Mouse (Mus musculus) erythroblast, adult 5-6 weeks (primary cell): ENCODE measurements around the gene Mob2. TPM values are rescaled to one million over a fixed set of nuclear protein-coding genes. Genes with fewer than 3 reads are reported as not detected.

Source experiments
- ATAC-seq: replicated peaks from 2 replicates; pipeline ENCODE4 v1.8.0; 2016; ENCODE audit warnings: moderate number of reproducible peaks, mild to moderate bottlenecking, moderate TSS enrichment, inconsistent platforms; ENCODE audit not compliant: poor library complexity, low FRiP score, severe bottlenecking
- total RNA-seq, 2 experiments: library from RNA; stranded (forward) in 1 of 2; stranded (reverse) in 1 of 2; fragments of 150-400 nt in 1 of 2; fragments of 200-764, 138-1000 nt in 1 of 2; gene quantifications; 2 replicates each; pipeline versions ENCODE4 v1.2.3 to v1.2.4; 2015 to 2017; ENCODE audit warnings: low replicate concordance in 2 of 2

The Mob2 gene
- total RNA-seq (2015; ENCODE audit: low replicate concordance) (67.1 and 69.6 TPM in 2 replicates), total RNA-seq (2017; ENCODE audit: low replicate concordance) (75.1 and 76.9 TPM in 2 replicates)

GRCm38 (mm10) chr7:142060931-142061565 is at the start of gene Mob2:
Mob2 (minus strand) TSS chr7:142061065.
- peak; percentile 91 for ATAC-seq

GRCm38 (mm10) chr7:142104747-142105146 is 43.9 kb upstream of the Mob2 start:
- ATAC-seq, result 0 out of 2 replicates have a peak, but pooled peaks have one; percentile 50

GRCm38 (mm10) chr7:142097776-142098175 is 36.9 kb upstream of the Mob2 start:
- peak; percentile 67 for ATAC-seq

GRCm38 (mm10) chr7:142096701-142097100 is 35.8 kb upstream of the Mob2 start:
- ATAC-seq, result no peak

GRCm38 (mm10) chr7:142095183-142095931 is 34.5 kb upstream of the Mob2 start, which contains the start of gene Dusp8:
Dusp8 (minus strand) TSS chr7:142095843.
- ATAC-seq, result peak; percentile 76

- peak; percentile 42 for ATAC-seq
These were observed 33.7 kb upstream of the Mob2 start for GRCm38 (mm10) chr7:142094301-142095143.

GRCm38 (mm10) chr7:142093696-142094240 is 32.9 kb upstream of the Mob2 start:
- no peak for ATAC-seq

- ATAC-seq, result no peak
These were observed 32.1 kb upstream of the Mob2 start for GRCm38 (mm10) chr7:142092991-142093390.

GRCm38 (mm10) chr7:142091848-142092247 is 31.0 kb upstream of the Mob2 start:
- no peak for ATAC-seq

- no peak for ATAC-seq
These were observed 29.0 kb upstream of the Mob2 start for GRCm38 (mm10) chr7:142089648-142090447.

- ATAC-seq, result peak; percentile 62
These were observed 28.0 kb upstream of the Mob2 start for GRCm38 (mm10) chr7:142088886-142089285.

GRCm38 (mm10) chr7:142087069-142087652 is 26.3 kb upstream of the Mob2 start:
- ATAC-seq, result peak; percentile 79

- peak; percentile 1 for ATAC-seq
These were observed 25.5 kb upstream of the Mob2 start for GRCm38 (mm10) chr7:142086159-142086905.

- ATAC-seq, result no peak
These were observed 24.0 kb upstream of the Mob2 start for GRCm38 (mm10) chr7:142084820-142085219.

GRCm38 (mm10) chr7:142084395-142084794 is 23.5 kb upstream of the Mob2 start:
- ATAC-seq, result no peak

- ATAC-seq, result no peak
These were observed 22.9 kb upstream of the Mob2 start for GRCm38 (mm10) chr7:142083588-142084317.

- ATAC-seq, result no peak
These were observed 21.7 kb upstream of the Mob2 start for GRCm38 (mm10) chr7:142082607-142083006.
